Mouse (Mus musculus) erythroblast, embryonic 14.5 days (primary cell): ENCODE data around the gene Sh3bp2.

ENCODE experiments used
- GATA1 ChIP-seq: IDR thresholded peaks from 2 replicates; pipeline ENCODE4 v1.6.1; 2012; ENCODE audit warnings: low read length, inconsistent platforms, mixed read lengths
- TAL1 ChIP-seq: IDR thresholded peaks from 3 replicates; pipeline ENCODE4 v1.6.1; 2012; ENCODE audit warnings: low read length, inconsistent platforms, mixed read lengths

- TF ChIP-seq TAL1: no peak
- TF ChIP-seq GATA1: no peak
Observed at GRCm38 (mm10) chr5:34500886-34501285, 24.8 kb upstream of the Sh3bp2 start.
